Mouse (Mus musculus): ENCODE data around the gene Htt.

DNA sequence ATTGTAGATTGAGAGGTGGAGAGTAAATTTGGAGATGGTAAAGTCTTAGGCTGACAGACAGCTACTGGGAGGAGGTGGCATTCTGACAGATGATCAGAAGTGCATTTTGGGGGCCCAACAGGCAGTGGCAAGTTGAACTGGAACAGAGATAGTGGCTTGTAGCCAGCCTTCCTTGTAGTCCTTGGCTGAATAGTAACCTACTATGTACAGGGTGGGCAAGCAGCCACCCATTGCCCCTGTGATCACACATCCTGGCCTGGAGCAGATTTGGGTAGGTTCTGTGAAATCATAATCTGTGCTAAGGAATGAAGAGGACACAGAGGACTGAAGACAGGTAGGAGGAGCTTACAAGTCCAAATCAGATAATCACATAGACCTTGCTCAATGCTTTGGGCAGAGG is 142.9 kb downstream of the Htt start:
- no peak for TF ChIP-seq POLR2A (IDR thresholded peaks at IDR 0.05; ENCODE audit: extremely low read depth, insufficient read depth, low read length)
- TF ChIP-seq CTCF (IDR thresholded peaks at IDR 0.05; ENCODE audit: low read depth, low read length): no peak

All from liver, adult 2 months (tissue).